ENCODE assay signal across 13 mouse cellular contexts in the genomic region with DNA sequence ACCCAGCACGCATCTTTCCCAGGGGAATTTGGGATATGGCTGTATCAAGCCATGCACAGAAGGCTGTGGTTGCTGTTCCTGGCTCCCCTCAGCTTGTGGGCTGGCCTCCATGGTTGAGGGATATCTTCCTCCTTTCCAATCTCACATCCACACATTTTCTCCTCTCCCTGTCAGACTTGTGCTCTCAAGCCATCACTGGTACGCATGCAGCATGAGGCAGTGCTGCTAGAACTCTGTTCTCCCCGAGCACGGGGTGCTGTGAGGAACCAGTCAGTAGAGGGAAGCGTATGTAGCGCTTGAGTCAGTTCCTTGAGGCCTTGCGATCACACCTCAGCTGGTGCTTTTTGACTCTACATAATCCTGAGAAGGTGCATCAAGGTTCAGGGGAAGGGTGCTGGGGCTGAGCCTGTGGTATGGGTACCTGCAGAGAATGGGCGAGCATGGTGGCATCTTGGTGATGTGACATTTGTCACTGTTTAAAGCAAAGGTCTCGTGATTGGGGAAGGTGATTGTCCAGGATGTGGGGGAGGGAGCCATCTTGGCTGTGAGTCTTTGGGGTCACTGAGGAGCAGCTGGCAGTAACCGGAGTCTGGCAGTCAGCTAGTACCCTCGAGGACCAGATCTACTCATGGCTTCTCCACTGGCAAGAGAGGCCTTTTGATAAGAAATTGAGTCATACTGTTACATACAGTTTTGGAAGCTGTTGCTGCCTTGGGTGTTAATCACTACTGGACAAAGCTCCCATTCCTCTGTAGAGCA.
A peak's percentile ranks its signal among the peaks of the same experiment; 100 is the strongest.
DNase-seq lines count a peak whose midpoint lies in the region; ATAC-seq and TF ChIP-seq lines count a peak whose summit lies in the region.
"Had no signal": no experiment of that assay in that cellular context is flagged by ENCODE, and none has a peak within 500 bp of the region (broad histone marks: within the 10 kb centered on the region; RNA-seq: fewer than 3 reads in every experiment).

No protein-coding gene starts in this region.

- no peak overlapping the region for H3K4me3 ChIP-seq in forebrain, embryonic 13.5 days
- H3K4me3 ChIP-seq in forebrain, embryonic 12.5 days (replicated peaks), result no peak overlapping the region
- no peak overlapping the region for H3K4me3 ChIP-seq in hindbrain, embryonic 10.5 days
- H3K4me3 ChIP-seq in hindbrain, embryonic 12.5 days, result no peak overlapping the region
- H3K4me3 ChIP-seq in hindbrain, postnatal 0 days (ENCODE audit: low read length), result no peak overlapping the region
- H3K4me3 ChIP-seq: embryonic facial prominence, embryonic 13.5 days; limb, embryonic 13.5 days had no signal

- 0 out of 2 replicates have a peak overlapping the region, but pooled peaks have one; percentile 22 for H3K27ac ChIP-seq in forebrain, embryonic 13.5 days
- no peak overlapping the region for H3K27ac ChIP-seq in forebrain, embryonic 12.5 days
- H3K27ac ChIP-seq in hindbrain, embryonic 10.5 days, result peak overlapping the region; percentile 40
- H3K27ac ChIP-seq in hindbrain, embryonic 12.5 days, result no peak overlapping the region
- peak overlapping the region; percentile 8; the same call in 1 of the 2 replicates for H3K27ac ChIP-seq in hindbrain, postnatal 0 days
- H3K27ac ChIP-seq: embryonic facial prominence, embryonic 13.5 days; limb, embryonic 13.5 days had no signal

- 86% methylated on average over 11 of the region's 11 CpGs for WGBS in forebrain, embryonic 13.5 days
- WGBS in forebrain, embryonic 12.5 days, result 90% methylated on average over 11 of the region's 11 CpGs
- 87% methylated on average over 11 of the region's 11 CpGs for WGBS in hindbrain, embryonic 10.5 days
- 81% methylated on average over 11 of the region's 11 CpGs for WGBS in hindbrain, embryonic 12.5 days
- 56% methylated on average over 11 of the region's 11 CpGs for WGBS in hindbrain, postnatal 0 days

- no peaks in the 10 kb centered on the region for H3K36me3 ChIP-seq in forebrain, embryonic 13.5 days (ENCODE audit: poor library complexity, severe bottlenecking)
- H3K36me3 ChIP-seq in forebrain, embryonic 12.5 days (replicated peaks), result no peaks in the 10 kb centered on the region
- peaks cover 3% of the 10 kb centered on the region; the same call in 1 of the 2 replicates for H3K36me3 ChIP-seq in hindbrain, embryonic 10.5 days
- H3K36me3 ChIP-seq in hindbrain, embryonic 12.5 days, result 0 out of 2 replicates have a peak, but pooled peaks cover under 1% of the 10 kb centered on the region
- no peaks in the 10 kb centered on the region for H3K36me3 ChIP-seq in hindbrain, postnatal 0 days (ENCODE audit: insufficient read depth, low read length)
- H3K36me3 ChIP-seq: embryonic facial prominence, embryonic 13.5 days; G1E; limb, embryonic 13.5 days had no signal

- H3K9ac ChIP-seq in forebrain, embryonic 13.5 days, result no peak overlapping the region
- no peak overlapping the region for H3K9ac ChIP-seq in forebrain, embryonic 12.5 days
- H3K9ac ChIP-seq in hindbrain, embryonic 12.5 days, result no peak overlapping the region
- no peak overlapping the region for H3K9ac ChIP-seq in hindbrain, postnatal 0 days (replicated peaks; ENCODE audit: low read length)
- H3K9ac ChIP-seq: embryonic facial prominence, embryonic 13.5 days; limb, embryonic 13.5 days; lung, embryonic 14.5 days had no signal

- no peaks in the 10 kb centered on the region for H3K27me3 ChIP-seq in forebrain, embryonic 13.5 days
- H3K27me3 ChIP-seq in forebrain, embryonic 12.5 days, result no peaks in the 10 kb centered on the region
- H3K27me3 ChIP-seq in hindbrain, embryonic 10.5 days (ENCODE audit: insufficient read depth, poor library complexity, severe bottlenecking), result no peaks in the 10 kb centered on the region
- H3K27me3 ChIP-seq in hindbrain, embryonic 12.5 days, result no peaks in the 10 kb centered on the region
- H3K27me3 ChIP-seq in hindbrain, postnatal 0 days (ENCODE audit: insufficient read depth, low read length), result no peaks in the 10 kb centered on the region
- H3K27me3 ChIP-seq: embryonic facial prominence, embryonic 13.5 days; limb, embryonic 13.5 days had no signal

- no peak; the same call in 1 of the 2 replicates for ATAC-seq in forebrain, embryonic 13.5 days
- ATAC-seq in forebrain, embryonic 12.5 days (ENCODE audit: low FRiP score), result no peak
- no peak for ATAC-seq in hindbrain, embryonic 12.5 days (ENCODE audit: low FRiP score)
- ATAC-seq in hindbrain, postnatal 0 days, result no peak

- H3K4me2 ChIP-seq in forebrain, embryonic 13.5 days, result no peak overlapping the region
- no peak overlapping the region for H3K4me2 ChIP-seq in forebrain, embryonic 12.5 days
- no peak overlapping the region for H3K4me2 ChIP-seq in hindbrain, embryonic 12.5 days (replicated peaks)
- H3K4me2 ChIP-seq in hindbrain, postnatal 0 days (ENCODE audit: low read depth, low read length), result no peak overlapping the region
- H3K4me2 ChIP-seq: embryonic facial prominence, embryonic 13.5 days; limb, embryonic 13.5 days; lung, embryonic 14.5 days had no signal

- peaks cover 34% of the 10 kb centered on the region for H3K4me1 ChIP-seq in forebrain, embryonic 13.5 days
- peaks cover 52% of the 10 kb centered on the region for H3K4me1 ChIP-seq in forebrain, embryonic 12.5 days
- H3K4me1 ChIP-seq in hindbrain, embryonic 10.5 days (replicated peaks), result peaks cover 69% of the 10 kb centered on the region
- H3K4me1 ChIP-seq in hindbrain, embryonic 12.5 days, result peaks cover 45% of the 10 kb centered on the region
- peaks cover 18% of the 10 kb centered on the region for H3K4me1 ChIP-seq in hindbrain, postnatal 0 days (ENCODE audit: insufficient read depth, low read length)

- no peak for TF ChIP-seq CTCF in hindbrain, postnatal 0 days (IDR thresholded peaks at IDR 0.05; ENCODE audit: low read depth)

- no peaks in the 10 kb centered on the region for H3K9me3 ChIP-seq in forebrain, embryonic 13.5 days (replicated peaks)
- no peaks in the 10 kb centered on the region for H3K9me3 ChIP-seq in forebrain, embryonic 12.5 days
- H3K9me3 ChIP-seq in hindbrain, embryonic 10.5 days, result no peaks in the 10 kb centered on the region
- H3K9me3 ChIP-seq in hindbrain, embryonic 12.5 days (replicated peaks), result no peaks in the 10 kb centered on the region
- no peaks in the 10 kb centered on the region for H3K9me3 ChIP-seq in hindbrain, postnatal 0 days (ENCODE audit: low read length)
- H3K9me3 ChIP-seq: embryonic facial prominence, embryonic 13.5 days; limb, embryonic 13.5 days had no signal

- DNase-seq in hindbrain, embryonic 10.5 days (ENCODE audit: low spot score), result no peak
- peak; percentile 47 for DNase-seq in NIH3T3 (ENCODE audit: low read depth)
- peak; percentile 39 for DNase-seq in hindbrain, postnatal 0 days (ENCODE audit: low spot score)
- no peak for DNase-seq in kidney, adult 9 months
- no peak for DNase-seq in Muller cell, postnatal 12 days (ENCODE audit: inconsistent ontology term)
- DNase-seq: cerebellum, postnatal 14 days; lung, embryonic 14.5 days had no signal

Comparison
In these comparisons a context has a peak if more than half of its experiments do, and no peak if none do; other contexts are left out.
1. H3K27ac ChIP-seq: peak in forebrain, embryonic 13.5 days (single experiment), hindbrain, embryonic 10.5 days (single experiment) and hindbrain, postnatal 0 days (single experiment); none in forebrain, embryonic 12.5 days (single experiment) and hindbrain, embryonic 12.5 days (single experiment).
2. DNase-seq: peak in NIH3T3 (single experiment) and hindbrain, postnatal 0 days (single experiment); none in hindbrain, embryonic 10.5 days (single experiment), kidney, adult 9 months (single experiment) and Muller cell, postnatal 12 days (single experiment).